Mouse (Mus musculus) embryonic facial prominence, embryonic 15.5 days (tissue): ENCODE measurements around the gene Pgc. TPM values are rescaled to one million over a fixed set of nuclear protein-coding genes. Genes with fewer than 3 reads are reported as not detected.
A peak's percentile ranks its signal among the peaks of the same experiment; 100 is the strongest.

ENCODE experiments used
- ATAC-seq: fragments of 200-750 bp; cut with Nextera tagmentation; 2 replicates; pipeline ENCODE4 v1.8.0; 2017; ENCODE audit warnings: low read depth, moderate TSS enrichment; ENCODE audit not compliant: insufficient number of reproducible peaks, low FRiP score, low TSS enrichment
- H3K27ac ChIP-seq: fragments of 300-500 bp; sonication (generic); replicated peaks from 2 replicates; pipeline ENCODE4 v1.5.1; 2015; ENCODE audit warnings: mild to moderate bottlenecking, inconsistent platforms
- H3K27me3 ChIP-seq: fragments of 300-500 bp; sonication (generic); 2 replicates; pipeline ENCODE4 v1.6.1; 2015; ENCODE audit warnings: inconsistent platforms
- H3K36me3 ChIP-seq: fragments of 300-500 bp; sonication (generic); 2 replicates; pipeline ENCODE4 v1.6.1; 2015; ENCODE audit warnings: mild to moderate bottlenecking, inconsistent platforms
- H3K4me1 ChIP-seq: fragments of 300-500 bp; sonication (generic); 2 replicates; pipeline ENCODE4 v1.6.1; 2015; ENCODE audit warnings: inconsistent platforms
- H3K4me2 ChIP-seq: fragments of 300-500 bp; sonication (generic); replicated peaks from 2 replicates; pipeline ENCODE4 v1.6.1; 2015; ENCODE audit warnings: mild to moderate bottlenecking, inconsistent platforms
- H3K4me3 ChIP-seq: fragments of 300-500 bp; sonication (generic); replicated peaks from 2 replicates; pipeline ENCODE4 v1.5.1; 2015; ENCODE audit warnings: mild to moderate bottlenecking, inconsistent platforms
- H3K9ac ChIP-seq: fragments of 300-500 bp; sonication (generic); 2 replicates; pipeline ENCODE4 v1.6.1; 2015; ENCODE audit warnings: inconsistent platforms
- H3K9me3 ChIP-seq: fragments of 300-500 bp; sonication (generic); replicated peaks from 2 replicates; pipeline ENCODE4 v1.6.1; 2016; ENCODE audit warnings: inconsistent platforms
- WGBS: fragments of 180-500 bp; shearing (Covaris S2); methylation state at CpG from one replicate; pipeline ENCODE4 v1.1.7; 2015; 5-methylcytosine and 5-hydroxymethylcytosine counted together
- polyA plus RNA-seq: library from polyadenylated mRNA; unstranded; fragments of >200 nt; fragmentation: Nextera tagmentation; extraction: Ambion mirVana; gene quantifications from 2 replicates; pipeline ENCODE4 v1.2.1, GENCODE M21; 2015

Gene Pgc
- polyA plus RNA-seq, 1 experiment from 2014 or later = 0.12 TPM

- no peak for ATAC-seq
Measured at GRCm38 (mm10) chr17:47754246-47754645, 27.6 kb downstream of the Pgc start.

GRCm38 (mm10) chr17:47756366-47756765, 29.7 kb downstream of the Pgc start:
- WGBS = 23% methylated on average over 6 of the region's 6 CpGs
- Histone ChIP-seq H3K27ac (no peak overlapping the region), H3K4me2 (no peak overlapping the region), H3K9me3 (no peaks in the 10 kb centered on the region), H3K4me3 (no peak overlapping the region), H3K36me3 (no peaks in the 10 kb centered on the region), H3K27me3 (no peaks in the 10 kb centered on the region), H3K4me1 (peaks cover 16% of the 10 kb centered on the region), H3K9ac (no peak overlapping the region)
- ATAC-seq = no peak

More at GRCm38 (mm10) chr17:47754246-47754645, 27.6 kb downstream of the Pgc start:
- Histone ChIP-seq H3K9me3 (no peaks in the 10 kb centered on the region), H3K4me1 (peaks cover 6% of the 10 kb centered on the region; the same call in 1 of the 2 replicates), H3K36me3 (no peaks in the 10 kb centered on the region), H3K4me2 (no peak overlapping the region), H3K27me3 (no peaks in the 10 kb centered on the region), H3K4me3 (no peak overlapping the region), H3K9ac (no peak overlapping the region), H3K27ac (no peak overlapping the region)
- WGBS = 77% methylated on average over 12 of the region's 13 CpGs

- peaks cover 18% of the 10 kb centered on the region for H3K4me1 ChIP-seq
- no peak overlapping the region for H3K4me2 ChIP-seq
- H3K9ac ChIP-seq = no peak overlapping the region
- ATAC-seq = no peak
- WGBS = 82% methylated on average over 7 of the region's 7 CpGs
- H3K4me3 ChIP-seq = no peak overlapping the region
- H3K27me3 ChIP-seq = no peaks in the 10 kb centered on the region
- no peak overlapping the region for H3K27ac ChIP-seq
- H3K36me3 ChIP-seq = no peaks in the 10 kb centered on the region
- H3K9me3 ChIP-seq = no peaks in the 10 kb centered on the region
Measured at GRCm38 (mm10) chr17:47757056-47757610, 30.5 kb downstream of the Pgc start.

GRCm38 (mm10) chr17:47759702-47760410, 33.2 kb downstream of the Pgc start:
- H3K27me3 ChIP-seq = no peaks in the 10 kb centered on the region
- no peak overlapping the region for H3K4me2 ChIP-seq
- no peak overlapping the region for H3K4me3 ChIP-seq
- no peaks in the 10 kb centered on the region for H3K36me3 ChIP-seq
- H3K9me3 ChIP-seq = no peaks in the 10 kb centered on the region
- 66% methylated on average over 15 of the region's 15 CpGs for WGBS
- ATAC-seq = no peak
- H3K9ac ChIP-seq = no peak overlapping the region
- H3K4me1 ChIP-seq = peaks cover 34% of the 10 kb centered on the region
- no peak overlapping the region for H3K27ac ChIP-seq

GRCm38 (mm10) chr17:47762028-47762427, 35.4 kb downstream of the Pgc start:
- Histone ChIP-seq H3K4me1 (peaks cover 34% of the 10 kb centered on the region), H3K9ac (no peak overlapping the region), H3K9me3 (no peaks in the 10 kb centered on the region), H3K4me2 (no peak overlapping the region), H3K4me3 (no peak overlapping the region), H3K27me3 (no peaks in the 10 kb centered on the region), H3K27ac (peak overlapping the region; percentile 74; the same call in 1 of the 2 replicates), H3K36me3 (no peaks in the 10 kb centered on the region)
- ATAC-seq = no peak
- 79% methylated on average over 7 of the region's 7 CpGs for WGBS

- Histone ChIP-seq H3K4me2 (no peak overlapping the region), H3K4me1 (peaks cover 34% of the 10 kb centered on the region), H3K27me3 (no peaks in the 10 kb centered on the region), H3K9ac (no peak overlapping the region), H3K27ac (peak overlapping the region; percentile 74), H3K9me3 (no peaks in the 10 kb centered on the region), H3K36me3 (no peaks in the 10 kb centered on the region), H3K4me3 (no peak overlapping the region)
- ATAC-seq = peak; percentile 48; the same call in 1 of the 2 replicates
- 58% methylated on average over 13 of the region's 13 CpGs for WGBS
Measured at GRCm38 (mm10) chr17:47762518-47763340, 36.1 kb downstream of the Pgc start.

- ATAC-seq = no peak
- WGBS = 60% methylated on average over 4 of the region's 4 CpGs
- no peaks in the 10 kb centered on the region for H3K9me3 ChIP-seq
Measured at GRCm38 (mm10) chr17:47765986-47766385, 39.3 kb downstream of the Pgc start.

GRCm38 (mm10) chr17:47766407-47767043, 39.9 kb downstream of the Pgc start:
- Histone ChIP-seq H3K4me1 (peaks cover 18% of the 10 kb centered on the region), H3K4me3 (no peak overlapping the region), H3K9ac (no peak overlapping the region), H3K4me2 (no peak overlapping the region), H3K9me3 (no peaks in the 10 kb centered on the region), H3K27ac (no peak overlapping the region), H3K36me3 (no peaks in the 10 kb centered on the region), H3K27me3 (no peaks in the 10 kb centered on the region)
- ATAC-seq = no peak
- WGBS = 85% methylated on average over 6 of the region's 6 CpGs

More at GRCm38 (mm10) chr17:47765986-47766385, 39.3 kb downstream of the Pgc start:
- H3K27me3 ChIP-seq = no peaks in the 10 kb centered on the region
- H3K27ac ChIP-seq = no peak overlapping the region
- no peak overlapping the region for H3K9ac ChIP-seq
- H3K4me3 ChIP-seq = no peak overlapping the region
- peaks cover 18% of the 10 kb centered on the region for H3K4me1 ChIP-seq
- no peak overlapping the region for H3K4me2 ChIP-seq
- no peaks in the 10 kb centered on the region for H3K36me3 ChIP-seq

GRCm38 (mm10) chr17:47767081-47767455, 40.4 kb downstream of the Pgc start:
- Histone ChIP-seq H3K36me3 (no peaks in the 10 kb centered on the region), H3K27me3 (no peaks in the 10 kb centered on the region), H3K4me2 (no peak overlapping the region), H3K9ac (no peak overlapping the region), H3K4me1 (peaks cover 17% of the 10 kb centered on the region), H3K9me3 (no peaks in the 10 kb centered on the region), H3K27ac (no peak overlapping the region), H3K4me3 (no peak overlapping the region)
- WGBS = 72% methylated on average over 2 of the region's 2 CpGs
- ATAC-seq = no peak

- no peak overlapping the region for H3K4me3 ChIP-seq
- H3K4me1 ChIP-seq = peaks cover 12% of the 10 kb centered on the region
- H3K9me3 ChIP-seq = no peaks in the 10 kb centered on the region
- ATAC-seq = no peak
- no peak overlapping the region for H3K27ac ChIP-seq
- no peak overlapping the region for H3K9ac ChIP-seq
- 43% methylated on average over 13 of the region's 17 CpGs for WGBS
- no peaks in the 10 kb centered on the region for H3K36me3 ChIP-seq
- H3K4me2 ChIP-seq = no peak overlapping the region
- H3K27me3 ChIP-seq = no peaks in the 10 kb centered on the region
Measured at GRCm38 (mm10) chr17:47767456-47768141, 41.0 kb downstream of the Pgc start.
